Mouse (Mus musculus) bone marrow, adult 2 months (tissue): ENCODE data around the gene Apbb2.

ENCODE experiments used
- CTCF ChIP-seq: fragments of 200-500 bp; IDR thresholded peaks from 2 replicates; pipeline ENCODE4 v1.5.1; 2011; ENCODE audit warnings: low read length, control low read depth; ENCODE audit not compliant: control insufficient read depth, insufficient read depth
- POLR2A ChIP-seq: fragments of 200-500 bp; IDR thresholded peaks from 2 replicates; pipeline ENCODE4 v1.6.1; 2011; ENCODE audit warnings: low read depth, mild to moderate bottlenecking, control low read depth, low read length, borderline replicate concordance; ENCODE audit not compliant: control insufficient read depth

DNA sequence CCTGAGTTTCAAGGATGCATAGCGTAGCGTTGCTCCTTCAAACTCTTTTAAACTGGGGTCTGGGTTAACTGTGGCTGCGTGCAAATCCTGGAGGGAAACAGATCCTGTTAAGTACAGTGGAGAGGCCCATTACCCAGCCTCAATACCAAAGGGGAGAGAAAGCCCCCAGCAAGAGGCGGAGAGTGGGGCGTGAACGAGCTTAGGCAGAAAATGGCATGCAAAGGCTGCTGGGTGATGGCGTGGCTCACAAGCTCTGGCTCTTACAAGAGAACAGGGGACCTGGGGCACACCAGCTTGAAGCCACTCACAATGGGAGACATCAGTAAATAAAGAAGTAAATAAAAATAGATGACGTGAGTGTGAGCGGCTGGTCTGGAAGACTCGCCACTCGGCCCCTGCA is 226.8 kb downstream of the Apbb2 start:
- TF ChIP-seq POLR2A (no peak), CTCF (no peak)
